Mouse (Mus musculus) kidney, adult 2 months (tissue): ENCODE measurements at regions not wholly inside any gene's neighbourhood (a gene's known extent, or its start where the extent isn't known, plus 50 kb on each side); places are given as distances from the start of the nearest gene placed in this dataset.
A peak's percentile ranks its signal among the peaks of the same experiment; 100 is the strongest.

Experiments used
- DNase-seq: peaks from one replicate; pipeline ENCODE4 v3.0.0; 2021
- H3K27ac ChIP-seq: fragments of 200-500 bp; 2 replicates; pipeline ENCODE4 v1.5.1; 2012; ENCODE audit warnings: low read depth, low read length, control low read depth, inconsistent platforms; ENCODE audit not compliant: insufficient read depth
- H3K27me3 ChIP-seq: fragments of 200-500 bp; replicated peaks from 2 replicates; pipeline ENCODE4 v1.6.1; 2012; ENCODE audit warnings: mild to moderate bottlenecking, moderate library complexity, low read length, inconsistent platforms; ENCODE audit not compliant: control insufficient read depth, insufficient read depth
- H3K36me3 ChIP-seq: fragments of 200-500 bp; 2 replicates; pipeline ENCODE4 v1.6.1; 2012; ENCODE audit warnings: mild to moderate bottlenecking, moderate library complexity, low read length, inconsistent platforms; ENCODE audit not compliant: control insufficient read depth, insufficient read depth
- H3K4me1 ChIP-seq: fragments of 200-500 bp; 2 replicates; pipeline ENCODE4 v1.6.1; 2011; ENCODE audit warnings: low read length; ENCODE audit not compliant: control insufficient read depth, insufficient read depth
- H3K4me3 ChIP-seq: fragments of 200-500 bp; 2 replicates; pipeline ENCODE4 v1.5.1; 2011; ENCODE audit warnings: mild to moderate bottlenecking, low read depth, low read length, control low read depth; ENCODE audit not compliant: insufficient read depth
- CTCF ChIP-seq: fragments of 200-500 bp; conservative IDR thresholded peaks from 2 replicates; pipeline ENCODE4 v1.5.1; 2011; ENCODE audit warnings: low read depth, mild to moderate bottlenecking, control low read depth, low read length, moderate library complexity, mixed read lengths; ENCODE audit not compliant: insufficient read depth, insufficient read length
- POLR2A ChIP-seq: fragments of 200-500 bp; IDR thresholded peaks from one replicate; pipeline ENCODE4 v1.6.1; 2011; ENCODE audit warnings: low read depth, low read length, control low read depth
- WGBS: fragments of 180-500 bp; shearing (Covaris S2); methylation state at CpG from one replicate; pipeline ENCODE4 v1.1.7; 2018; 5-methylcytosine and 5-hydroxymethylcytosine counted together

DNA sequence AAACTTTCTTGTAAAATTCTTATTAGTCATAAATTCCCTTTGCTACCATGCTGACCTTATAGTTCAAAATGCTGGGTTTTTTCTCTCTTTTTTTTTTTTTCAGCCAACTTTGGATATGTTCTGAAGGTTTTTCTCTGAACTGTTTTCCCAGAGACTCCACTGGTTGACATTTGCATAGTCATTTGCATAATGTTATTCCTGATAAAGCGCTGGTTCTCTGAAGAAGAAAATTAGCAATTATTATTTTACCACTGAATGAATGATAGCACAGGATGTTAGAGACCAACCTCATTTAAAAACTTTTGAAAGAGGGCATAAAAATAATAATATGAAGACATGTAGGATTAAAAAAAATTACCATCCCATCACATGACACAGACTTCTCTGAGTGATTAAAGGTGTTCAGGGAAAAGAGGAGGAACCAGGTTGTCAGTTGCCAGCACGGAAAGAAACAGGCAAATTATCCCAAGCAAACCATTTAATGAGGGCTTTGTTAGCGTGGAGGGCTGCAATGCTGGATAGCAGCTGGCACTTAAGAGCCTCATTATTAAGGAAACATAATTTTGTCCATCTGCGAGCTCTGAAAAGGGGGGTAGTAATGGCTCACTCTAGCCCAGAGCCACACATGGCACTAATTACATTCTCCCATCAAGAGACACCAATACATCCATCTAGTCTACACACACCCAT, 171.9 kb upstream of the Nabp1 start:
- Histone ChIP-seq H3K27me3 (no peaks in the 10 kb centered on the region), H3K4me3 (no peak overlapping the region), H3K27ac (no peak overlapping the region), H3K4me1 (no peaks in the 10 kb centered on the region), H3K36me3 (no peaks in the 10 kb centered on the region)
- TF ChIP-seq POLR2A: no peak
- no peak for TF ChIP-seq CTCF
- DNase-seq: no peak
- 52% methylated on average over 4 of the region's 4 CpGs for WGBS

DNA sequence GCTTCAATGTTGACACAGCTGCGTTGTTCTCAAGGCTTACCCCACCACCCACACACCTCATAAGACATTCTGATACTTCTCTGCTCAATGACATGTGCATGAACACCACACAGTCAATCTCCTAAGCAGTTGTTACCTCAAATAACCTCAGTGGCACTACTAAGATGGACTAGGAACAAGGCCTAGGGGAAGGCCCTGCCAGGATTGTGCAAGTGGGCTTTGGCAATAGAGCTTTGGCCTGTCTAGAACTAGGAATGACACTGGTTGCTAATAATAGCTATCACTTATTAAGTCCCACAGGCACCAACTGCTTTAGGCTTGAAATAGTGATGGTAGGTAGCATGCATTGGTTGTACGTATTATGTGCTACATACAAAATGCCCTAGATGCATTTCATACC, 169.7 kb upstream of the Nabp1 start:
- peak; percentile 11 for DNase-seq
- Histone ChIP-seq H3K36me3 (no peaks in the 10 kb centered on the region), H3K4me3 (no peak overlapping the region), H3K4me1 (no peaks in the 10 kb centered on the region), H3K27ac (no peak overlapping the region), H3K27me3 (no peaks in the 10 kb centered on the region)
- WGBS: 56% methylated on average over 2 of the region's 2 CpGs
- no peak for TF ChIP-seq POLR2A
- TF ChIP-seq CTCF: no peak

DNA sequence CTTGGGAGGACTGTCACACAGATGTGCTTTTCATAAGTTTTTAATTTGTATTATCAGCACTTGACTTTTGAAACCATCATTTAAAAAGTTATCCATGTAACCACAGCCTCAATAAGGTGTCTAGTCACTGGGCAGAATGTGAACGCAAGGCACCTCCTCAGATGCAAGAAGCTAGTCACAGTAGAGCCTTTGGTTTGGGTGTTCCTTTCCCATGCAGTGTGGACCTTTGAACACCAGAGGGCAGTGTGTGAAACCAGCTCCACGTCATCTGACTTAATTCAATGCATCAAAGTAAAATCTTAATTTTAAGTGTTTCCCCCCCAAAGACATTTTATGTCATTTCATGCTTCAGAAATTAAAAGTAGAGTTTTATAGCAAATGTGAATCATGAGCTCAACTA, 166.2 kb upstream of the Nabp1 start:
- no peak overlapping the region for H3K27ac ChIP-seq
- no peaks in the 10 kb centered on the region for H3K36me3 ChIP-seq
- no peaks in the 10 kb centered on the region for H3K27me3 ChIP-seq
- H3K4me1 ChIP-seq: no peaks in the 10 kb centered on the region
- DNase-seq: peak; percentile 75
- H3K4me3 ChIP-seq: no peak overlapping the region
- WGBS: 23% methylated on average over 2 of the region's 2 CpGs
- no peak for TF ChIP-seq POLR2A
- peak; percentile 89 for TF ChIP-seq CTCF

DNA sequence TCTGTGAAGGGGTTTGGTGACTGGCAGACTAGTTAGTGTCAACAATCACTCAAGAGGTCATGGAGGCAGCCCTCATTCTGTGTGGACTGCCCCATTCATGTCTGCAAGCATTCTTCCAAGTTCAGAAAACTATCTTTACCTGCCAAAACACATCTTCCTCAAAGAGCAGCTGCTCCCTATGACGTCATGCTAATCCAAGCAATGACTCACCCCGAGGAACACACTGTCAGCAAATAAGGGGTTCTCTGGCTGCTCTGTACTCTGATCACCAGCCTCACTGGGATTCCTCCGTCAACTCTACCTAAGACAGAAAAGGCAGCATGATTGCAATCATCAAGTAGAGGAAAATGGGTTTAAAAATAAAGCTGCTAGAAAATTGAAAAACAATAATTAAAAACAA, 165.4 kb upstream of the Nabp1 start:
- no peak overlapping the region for H3K27ac ChIP-seq
- H3K27me3 ChIP-seq: no peaks in the 10 kb centered on the region
- WGBS: 52% methylated on average over 3 of the region's 3 CpGs
- DNase-seq: no peak
- no peak for TF ChIP-seq POLR2A
- no peak for TF ChIP-seq CTCF
- H3K4me1 ChIP-seq: no peaks in the 10 kb centered on the region
- H3K36me3 ChIP-seq: no peaks in the 10 kb centered on the region
- no peak overlapping the region for H3K4me3 ChIP-seq

DNA sequence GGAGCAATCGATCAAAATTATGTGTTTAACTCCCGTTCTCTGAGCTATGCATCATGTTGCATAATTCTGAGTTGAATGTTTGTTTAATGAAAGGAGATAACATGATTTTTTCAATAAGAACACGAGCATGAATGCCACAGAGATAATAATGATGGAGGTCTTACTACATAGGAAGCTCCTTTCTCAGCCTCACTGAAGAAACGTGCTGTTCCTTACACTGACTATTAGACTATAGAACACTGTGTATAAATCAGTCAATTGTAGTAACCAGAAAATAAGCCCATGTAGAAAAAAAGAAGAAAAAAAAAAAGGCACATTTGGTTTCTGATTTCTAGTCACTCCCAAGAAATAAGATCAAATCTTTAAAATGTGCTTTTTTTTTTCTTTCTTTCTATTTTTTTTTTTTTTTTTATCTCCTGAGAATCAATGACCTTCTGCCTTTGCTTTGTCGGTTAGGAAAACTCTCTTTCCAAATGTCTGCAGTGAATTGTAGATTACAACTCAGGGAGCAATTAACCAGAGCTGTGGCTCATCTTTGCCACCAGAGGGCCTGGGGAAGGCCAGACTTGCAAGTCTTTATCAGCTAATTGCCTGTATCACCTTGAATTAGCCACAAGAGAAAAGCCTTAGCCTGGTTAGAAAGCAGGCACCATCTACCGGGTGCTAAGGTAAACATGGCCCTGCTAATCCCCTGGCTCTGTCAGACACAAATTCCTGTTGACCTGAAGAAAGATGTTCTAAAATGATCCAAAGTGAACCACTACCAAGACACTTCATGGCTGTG, 160.5 kb upstream of the Nabp1 start:
- no peak for DNase-seq
- Histone ChIP-seq H3K4me1 (no peaks in the 10 kb centered on the region), H3K27me3 (no peaks in the 10 kb centered on the region), H3K36me3 (no peaks in the 10 kb centered on the region), H3K27ac (no peak overlapping the region), H3K4me3 (no peak overlapping the region)
- 72% methylated on average over 6 of the region's 6 CpGs for WGBS
- 0 out of 2 replicates have a peak, but pooled peaks have one; percentile 30 for TF ChIP-seq CTCF
- no peak for TF ChIP-seq POLR2A

DNA sequence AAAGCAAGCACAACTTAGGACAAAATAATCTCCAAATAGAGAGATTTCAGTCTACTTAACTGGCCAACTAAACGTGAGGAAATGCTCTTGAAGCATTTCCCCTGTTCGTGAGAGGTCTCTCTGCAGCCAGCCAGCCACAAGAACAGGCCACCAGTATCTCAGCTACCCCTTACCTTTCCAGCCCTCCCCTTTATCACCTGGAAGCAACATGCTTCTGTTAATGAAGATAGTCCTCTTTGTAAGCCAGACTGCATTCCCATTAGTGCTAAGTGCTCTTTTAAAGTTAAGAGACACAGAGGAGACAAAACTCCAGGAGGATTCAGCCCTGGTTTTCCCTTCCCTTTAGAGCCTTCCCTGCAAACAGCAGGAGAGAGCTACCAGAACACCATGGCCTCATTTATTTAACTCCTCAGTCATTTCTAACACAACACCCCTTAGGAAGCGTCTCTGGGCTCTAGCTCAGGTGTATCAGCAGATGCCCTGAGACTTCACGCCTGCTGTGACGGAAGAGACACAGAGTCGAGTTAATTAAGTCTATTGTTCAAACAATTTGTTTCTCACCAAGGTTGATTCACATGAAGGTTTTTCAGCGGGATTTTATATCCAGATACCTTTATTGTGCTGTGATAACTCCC, 157.8 kb upstream of the Nabp1 start:
- 70% methylated on average over 7 of the region's 7 CpGs for WGBS
- TF ChIP-seq CTCF (no peak), POLR2A (no peak)
- Histone ChIP-seq H3K4me1 (no peaks in the 10 kb centered on the region), H3K4me3 (no peak overlapping the region), H3K36me3 (no peaks in the 10 kb centered on the region), H3K27ac (no peak overlapping the region), H3K27me3 (no peaks in the 10 kb centered on the region)
- DNase-seq: no peak

DNA sequence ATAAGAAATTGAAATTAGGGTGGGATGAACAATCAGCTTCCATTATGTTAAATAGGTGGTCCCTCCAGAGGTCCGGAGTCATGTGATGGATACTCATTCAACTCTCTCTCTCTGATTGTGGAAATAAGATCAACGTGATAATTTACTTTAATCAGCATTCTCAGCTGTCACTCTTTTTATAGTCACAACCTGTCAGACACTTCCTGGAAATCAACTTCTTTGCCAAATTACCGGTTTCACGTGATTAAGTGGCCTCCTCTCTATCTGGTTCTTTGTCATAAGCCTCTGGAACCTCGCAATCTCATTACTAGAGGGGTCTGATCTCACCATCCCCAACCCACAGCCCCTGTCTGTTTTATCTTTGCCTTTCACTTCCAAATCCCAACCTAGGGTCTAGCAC, 155.6 kb upstream of the Nabp1 start:
- DNase-seq: no peak
- no peaks in the 10 kb centered on the region for H3K36me3 ChIP-seq
- no peak overlapping the region for H3K4me3 ChIP-seq
- WGBS: 74% methylated on average over 5 of the region's 5 CpGs
- no peaks in the 10 kb centered on the region for H3K4me1 ChIP-seq
- no peak overlapping the region for H3K27ac ChIP-seq
- TF ChIP-seq POLR2A (no peak), CTCF (no peak)
- H3K27me3 ChIP-seq: no peaks in the 10 kb centered on the region
